Mouse (Mus musculus): ENCODE measurements around the gene Psmb3. TPM values are rescaled to one million over a fixed set of nuclear protein-coding genes. Genes with fewer than 3 reads are reported as not detected.
A peak's percentile ranks its signal among the peaks of the same experiment; 100 is the strongest.

Psmb3 gene
- total and polyA plus RNA-seq, 3 experiments, result 560 to 1,251 (median 863) TPM

DNA sequence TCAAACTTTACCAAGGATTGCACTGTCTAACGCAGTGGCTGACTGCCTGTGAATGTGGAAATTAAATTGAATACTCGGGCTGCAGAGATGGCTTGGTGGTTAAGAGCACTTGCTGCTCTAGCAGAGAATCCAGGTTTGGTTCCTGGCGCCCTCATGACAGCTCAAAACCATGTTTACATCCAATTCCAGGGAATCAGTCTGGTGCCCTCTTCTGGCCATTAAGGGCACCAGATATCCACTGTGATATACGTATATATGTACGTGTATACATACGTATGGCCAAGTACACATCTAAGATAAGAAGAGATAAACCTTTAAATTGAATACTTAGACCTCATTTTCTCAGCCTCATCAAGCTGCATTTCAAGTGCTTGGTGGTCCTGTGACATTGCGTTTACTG is 37.0 kb upstream of the Psmb3 start:
- Histone ChIP-seq H3K36me3 (replicated peaks in 1 of 2; ENCODE audit: control insufficient read depth in 1 of 2, insufficient read depth in 1 of 2, low read length in 1 of 2) (peaks cover 58 to 65% of the 10 kb centered on the region in 2 experiments), H3K27me3 (replicated peaks) (no peaks in the 10 kb centered on the region), H3K9ac (ENCODE audit: insufficient read depth, low read depth) (no peak overlapping the region), H3K4me3 (replicated peaks in 1 of 3; ENCODE audit: low read depth in 2 of 3, low read length in 2 of 3, poor library complexity in 1 of 3) (no peak overlapping the region), H3K27ac (ENCODE audit: insufficient read depth, low read depth) (no peak overlapping the region), H3K9me3 (replicated peaks; ENCODE audit: low read length) (peaks cover 5% of the 10 kb centered on the region), H3K79me2 (replicated peaks; ENCODE audit: control insufficient read depth, extremely low read depth, insufficient read depth, poor library complexity, severe bottlenecking) (peaks cover 44% of the 10 kb centered on the region), H3K4me2 (ENCODE audit: insufficient read depth, low read depth, poor library complexity, severe bottlenecking) (no peak overlapping the region), H3K4me1 (ENCODE audit: control insufficient read depth in 1 of 2, insufficient read depth in 2 of 2) (peaks cover 11 to 38% of the 10 kb centered on the region in 2 experiments)
- in situ Hi-C loops (cut with MboI; ENCODE audit: low pct_ligation_motif_present, low pct_unique_long_range_greater_than_20kb, low sequenced_read_pairs) (loop anchor here (5.0 kb wide), 1 partner anchor 34 kb away; no protein-coding TSS in a partner anchor), dilution Hi-C loops (cut with MboI; ENCODE audit: extremely low pct_ligation_motif_present, extremely low pct_unique_long_range_greater_than_20kb, low sequenced_read_pairs) (no loop called here)
- peak; percentile 59 for TF ChIP-seq SMC3 (IDR thresholded peaks at IDR 0.05; ENCODE audit: low read depth, low read length)
- TF ChIP-seq CTCF (conservative IDR thresholded peaks at IDR 0.05 in 1 of 2, IDR thresholded peaks at IDR 0.05 in 1 of 2; ENCODE audit: low read depth in 2 of 2, low read length in 2 of 2), result peak in 1 of 2 experiments; percentile 63; a peak in 2 of 4 replicates
- no peak for TF ChIP-seq MAZ (IDR thresholded peaks at IDR 0.05; ENCODE audit: low read depth, low read length)
- TF ChIP-seq ETS1 (conservative IDR thresholded peaks at IDR 0.05; ENCODE audit: low read depth, low read length), result no peak
- no peak for TF ChIP-seq NELFE (IDR thresholded peaks at IDR 0.05; ENCODE audit: low read depth, low read length)
- no peak for TF ChIP-seq GABPA (IDR thresholded peaks at IDR 0.05; ENCODE audit: insufficient replicate concordance, low read depth, low read length)
- TF ChIP-seq RAD21 (IDR thresholded peaks at IDR 0.05; ENCODE audit: low read depth, low read length), result peak; percentile 25
- TF ChIP-seq TBP (conservative IDR thresholded peaks at IDR 0.05; ENCODE audit: low read depth, low read length), result no peak
- DNase-seq (ENCODE audit: extremely low read depth), result no peak

DNA sequence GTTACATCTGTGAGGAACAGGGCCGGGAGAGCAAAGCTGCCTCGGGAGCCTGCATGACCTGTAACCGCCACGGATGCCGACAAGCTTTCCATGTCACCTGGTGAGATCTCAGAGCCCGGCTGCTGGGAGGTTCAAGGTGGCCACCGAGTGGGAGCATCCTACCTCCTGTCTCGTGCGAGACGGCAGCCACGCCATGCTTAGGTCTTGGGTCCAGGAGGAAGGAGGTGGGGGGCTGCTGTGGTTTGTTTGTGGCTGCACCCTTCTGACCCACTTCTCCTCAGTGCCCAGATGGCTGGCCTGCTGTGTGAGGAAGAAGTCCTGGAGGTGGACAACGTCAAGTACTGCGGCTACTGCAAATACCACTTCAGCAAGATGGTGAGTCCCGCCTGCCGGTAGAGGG is 36.4 kb upstream of the Psmb3 start:
- H3K9ac ChIP-seq (ENCODE audit: insufficient read depth, low read depth), result no peak overlapping the region
- no peak overlapping the region for H3K4me3 ChIP-seq (replicated peaks in 1 of 3; ENCODE audit: low read depth in 2 of 3, low read length in 2 of 3, poor library complexity in 1 of 3)
- H3K27me3 ChIP-seq (replicated peaks), result no peaks in the 10 kb centered on the region
- peaks cover 11 to 38% of the 10 kb centered on the region in 2 experiments for H3K4me1 ChIP-seq (ENCODE audit: control insufficient read depth in 1 of 2, insufficient read depth in 2 of 2)
- peaks cover 64 to 71% of the 10 kb centered on the region in 2 experiments for H3K36me3 ChIP-seq (replicated peaks in 1 of 2; ENCODE audit: control insufficient read depth in 1 of 2, insufficient read depth in 1 of 2, low read length in 1 of 2)
- no peak overlapping the region for H3K4me2 ChIP-seq (ENCODE audit: insufficient read depth, low read depth, poor library complexity, severe bottlenecking)
- DNase-seq (ENCODE audit: extremely low read depth), result no peak
- in situ Hi-C loops (cut with MboI; ENCODE audit: low pct_ligation_motif_present, low pct_unique_long_range_greater_than_20kb, low sequenced_read_pairs), result loop anchor here (5.0 kb wide), 1 partner anchor 34 kb away; no protein-coding TSS in a partner anchor
- TF ChIP-seq CHD2 (IDR thresholded peaks at IDR 0.05; ENCODE audit: low read length) (no peak), KAT2A (IDR thresholded peaks at IDR 0.05; ENCODE audit: insufficient replicate concordance, low read length) (no peak), ZNF384 (IDR thresholded peaks at IDR 0.05; ENCODE audit: low read depth, low read length) (no peak), MEF2A (IDR thresholded peaks at IDR 0.05; ENCODE audit: borderline replicate concordance, low read depth, low read length) (no peak), E2F4 (IDR thresholded peaks at IDR 0.05; ENCODE audit: insufficient replicate concordance, low read depth, low read length) (no peak)
- peaks cover 44% of the 10 kb centered on the region for H3K79me2 ChIP-seq (replicated peaks; ENCODE audit: control insufficient read depth, extremely low read depth, insufficient read depth, poor library complexity, severe bottlenecking)
- no peak overlapping the region for H3K27ac ChIP-seq (ENCODE audit: insufficient read depth, low read depth)
- H3K9me3 ChIP-seq (replicated peaks; ENCODE audit: low read length), result peaks cover 5% of the 10 kb centered on the region
- dilution Hi-C loops (cut with MboI; ENCODE audit: extremely low pct_ligation_motif_present, extremely low pct_unique_long_range_greater_than_20kb, low sequenced_read_pairs), result no loop called here

DNA sequence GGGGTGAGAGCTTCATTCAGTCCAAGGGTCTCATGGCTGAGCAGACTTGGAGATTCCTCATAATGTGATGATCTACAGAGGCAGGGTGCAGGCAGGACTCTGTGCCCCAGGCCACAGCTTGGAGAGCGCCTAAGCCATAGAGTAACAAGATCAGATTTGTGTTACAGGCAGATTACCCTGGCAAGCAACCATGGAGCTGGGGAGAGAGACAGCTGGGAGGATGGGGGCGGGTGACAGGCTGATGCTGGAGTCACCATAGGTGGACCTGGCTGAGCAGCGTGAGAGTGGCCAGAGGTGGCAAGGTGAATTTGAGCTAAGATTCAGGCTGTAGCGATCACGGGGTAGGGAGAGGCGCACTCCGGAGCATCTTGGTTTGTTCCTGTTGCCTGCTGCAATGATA is 35.0 kb upstream of the Psmb3 start:
- Histone ChIP-seq H3K4me1 (ENCODE audit: control insufficient read depth in 1 of 2, insufficient read depth in 2 of 2) (peaks cover 11 to 38% of the 10 kb centered on the region in 2 experiments), H3K36me3 (replicated peaks in 1 of 2; ENCODE audit: control insufficient read depth in 1 of 2, insufficient read depth in 1 of 2, low read length in 1 of 2) (peaks cover 77 to 84% of the 10 kb centered on the region in 2 experiments), H3K9me3 (replicated peaks; ENCODE audit: low read length) (peaks cover 5% of the 10 kb centered on the region), H3K4me3 (replicated peaks in 1 of 3; ENCODE audit: low read depth in 2 of 3, low read length in 2 of 3, poor library complexity in 1 of 3) (no peak overlapping the region), H3K27me3 (replicated peaks) (no peaks in the 10 kb centered on the region), H3K4me2 (ENCODE audit: insufficient read depth, low read depth, poor library complexity, severe bottlenecking) (no peak overlapping the region), H3K27ac (ENCODE audit: insufficient read depth, low read depth) (no peak overlapping the region), H3K9ac (ENCODE audit: insufficient read depth, low read depth) (no peak overlapping the region), H3K79me2 (replicated peaks; ENCODE audit: control insufficient read depth, extremely low read depth, insufficient read depth, poor library complexity, severe bottlenecking) (peaks cover 37% of the 10 kb centered on the region)
- in situ Hi-C loops (cut with MboI; ENCODE audit: low pct_ligation_motif_present, low pct_unique_long_range_greater_than_20kb, low sequenced_read_pairs) (loop anchor here (5.0 kb wide), 1 partner anchor 36 kb away; no protein-coding TSS in a partner anchor), dilution Hi-C loops (cut with MboI; ENCODE audit: extremely low pct_ligation_motif_present, extremely low pct_unique_long_range_greater_than_20kb, low sequenced_read_pairs) (no loop called here)
- DNase-seq (ENCODE audit: extremely low read depth), result no peak
- TF ChIP-seq BHLHE40 (IDR thresholded peaks at IDR 0.05; ENCODE audit: low read depth, low read length) (no peak), JUND (conservative IDR thresholded peaks at IDR 0.05; ENCODE audit: low read depth, low read length) (no peak), ZNF384 (IDR thresholded peaks at IDR 0.05; ENCODE audit: low read depth, low read length) (no peak), POLR2AphosphoS2 (IDR thresholded peaks at IDR 0.05; ENCODE audit: low read depth, low read length) (no peak), ETS1 (conservative IDR thresholded peaks at IDR 0.05; ENCODE audit: low read depth, low read length) (no peak), ZC3H11A (IDR thresholded peaks at IDR 0.05; ENCODE audit: low read depth, low read length) (no peak), RCOR1 (conservative IDR thresholded peaks at IDR 0.05; ENCODE audit: low read depth, low read length) (no peak), MAX (IDR thresholded peaks at IDR 0.05; ENCODE audit: low read length) (no peak), MEF2A (IDR thresholded peaks at IDR 0.05; ENCODE audit: borderline replicate concordance, low read depth, low read length) (no peak), MXI1 (IDR thresholded peaks at IDR 0.05; ENCODE audit: low read depth, low read length) (no peak), NELFE (IDR thresholded peaks at IDR 0.05; ENCODE audit: low read depth, low read length) (no peak), MYC (IDR thresholded peaks at IDR 0.05; ENCODE audit: low read depth, low read length) (no peak), TBP (conservative IDR thresholded peaks at IDR 0.05; ENCODE audit: low read depth, low read length) (no peak), MAFK (IDR thresholded peaks at IDR 0.05; ENCODE audit: insufficient replicate concordance, low read length) (no peak), SMC3 (IDR thresholded peaks at IDR 0.05; ENCODE audit: low read depth, low read length) (no peak), JUN (IDR thresholded peaks at IDR 0.05; ENCODE audit: insufficient read depth, low read depth, low read length) (no peak), HCFC1 (IDR thresholded peaks at IDR 0.05; ENCODE audit: low read depth, low read length) (no peak), GABPA (IDR thresholded peaks at IDR 0.05; ENCODE audit: insufficient replicate concordance, low read depth, low read length) (no peak)

All from CH12.LX (cell line).